Mouse (Mus musculus): ENCODE data around the gene Hoxa5. TPM values are rescaled to one million over a fixed set of nuclear protein-coding genes. Genes with fewer than 3 reads are reported as not detected.

Gene Hoxa5
- total and polyA plus RNA-seq, 3 experiments: 0.83 to 4.1 (median 1.5) TPM

- Histone ChIP-seq H3K4me1 (ENCODE audit: control insufficient read depth in 1 of 2, insufficient read depth in 2 of 2) (peaks cover 0 to 12% of the 10 kb centered on the region in 2 experiments; a peak in 2 of 4 replicates), H3K9me3 (replicated peaks; ENCODE audit: low read length) (peaks cover 33% of the 10 kb centered on the region), H3K4me3 (replicated peaks in 1 of 3; ENCODE audit: low read depth in 2 of 3, low read length in 2 of 3, poor library complexity in 1 of 3) (no peak overlapping the region), H3K9ac (ENCODE audit: insufficient read depth, low read depth) (no peak overlapping the region), H3K4me2 (ENCODE audit: insufficient read depth, low read depth, poor library complexity, severe bottlenecking) (no peak overlapping the region), H3K36me3 (replicated peaks in 1 of 2; ENCODE audit: control insufficient read depth in 1 of 2, insufficient read depth in 1 of 2, low read length in 1 of 2) (peaks cover 3 to 42% of the 10 kb centered on the region in 2 experiments), H3K27me3 (replicated peaks) (no peaks in the 10 kb centered on the region), H3K27ac (ENCODE audit: insufficient read depth, low read depth) (no peak overlapping the region), H3K79me2 (replicated peaks; ENCODE audit: control insufficient read depth, extremely low read depth, insufficient read depth, poor library complexity, severe bottlenecking) (no peaks in the 10 kb centered on the region)
- dilution Hi-C loops (cut with MboI; ENCODE audit: extremely low pct_ligation_motif_present, extremely low pct_unique_long_range_greater_than_20kb, low sequenced_read_pairs) (no loop called here), in situ Hi-C loops (cut with MboI; ENCODE audit: low pct_ligation_motif_present, low pct_unique_long_range_greater_than_20kb, low sequenced_read_pairs) (no loop called here)
- TF ChIP-seq GABPA (IDR thresholded peaks at IDR 0.05; ENCODE audit: insufficient replicate concordance, low read depth, low read length) (no peak), PAX5 (IDR thresholded peaks at IDR 0.05; ENCODE audit: low read length) (no peak), BHLHE40 (IDR thresholded peaks at IDR 0.05; ENCODE audit: low read depth, low read length) (no peak), RCOR1 (conservative IDR thresholded peaks at IDR 0.05; ENCODE audit: low read depth, low read length) (no peak), TCF12 (IDR thresholded peaks at IDR 0.05; ENCODE audit: low read depth, low read length) (no peak), RAD21 (IDR thresholded peaks at IDR 0.05; ENCODE audit: low read depth, low read length) (no peak), ELF1 (IDR thresholded peaks at IDR 0.05; ENCODE audit: low read depth, low read length) (no peak), ZC3H11A (IDR thresholded peaks at IDR 0.05; ENCODE audit: low read depth, low read length) (no peak), MAFK (IDR thresholded peaks at IDR 0.05; ENCODE audit: insufficient replicate concordance, low read length) (no peak), SIN3A (IDR thresholded peaks at IDR 0.05; ENCODE audit: low read length) (no peak), ETS1 (conservative IDR thresholded peaks at IDR 0.05; ENCODE audit: low read depth, low read length) (no peak), ZMIZ1 (IDR thresholded peaks at IDR 0.05; ENCODE audit: low read depth, low read length) (no peak), CHD1 (IDR thresholded peaks at IDR 0.05; ENCODE audit: low read depth, low read length) (no peak), HCFC1 (IDR thresholded peaks at IDR 0.05; ENCODE audit: low read depth, low read length) (no peak), MYC (IDR thresholded peaks at IDR 0.05; ENCODE audit: low read depth, low read length) (no peak), NRF1 (IDR thresholded peaks at IDR 0.05; ENCODE audit: low read depth, low read length) (no peak)
- no peak for DNase-seq (ENCODE audit: extremely low read depth)
These were observed 33.2 kb upstream of the Hoxa5 start for GRCm38 (mm10) chr6:52237346-52238154.

- no peak overlapping the region for H3K4me2 ChIP-seq (ENCODE audit: insufficient read depth, low read depth, poor library complexity, severe bottlenecking)
- no peak overlapping the region for H3K9ac ChIP-seq (ENCODE audit: insufficient read depth, low read depth)
- H3K4me1 ChIP-seq (ENCODE audit: control insufficient read depth in 1 of 2, insufficient read depth in 2 of 2): peaks cover 0 to 12% of the 10 kb centered on the region in 2 experiments; a peak in 2 of 4 replicates
- no peak overlapping the region for H3K27ac ChIP-seq (ENCODE audit: insufficient read depth, low read depth)
- TF ChIP-seq MXI1 (IDR thresholded peaks at IDR 0.05; ENCODE audit: low read depth, low read length) (no peak), MEF2A (IDR thresholded peaks at IDR 0.05; ENCODE audit: borderline replicate concordance, low read depth, low read length) (no peak), CHD1 (IDR thresholded peaks at IDR 0.05; ENCODE audit: low read depth, low read length) (no peak), POLR2A (IDR thresholded peaks at IDR 0.05; ENCODE audit: low read depth, low read length) (no peak), USF2 (conservative IDR thresholded peaks at IDR 0.05; ENCODE audit: low read depth, low read length) (no peak), TBP (conservative IDR thresholded peaks at IDR 0.05; ENCODE audit: low read depth, low read length) (no peak), MAZ (IDR thresholded peaks at IDR 0.05; ENCODE audit: low read depth, low read length) (no peak), RAD21 (IDR thresholded peaks at IDR 0.05; ENCODE audit: low read depth, low read length) (no peak), POLR2AphosphoS2 (IDR thresholded peaks at IDR 0.05; ENCODE audit: low read depth, low read length) (no peak), MYC (IDR thresholded peaks at IDR 0.05; ENCODE audit: low read depth, low read length) (no peak), HCFC1 (IDR thresholded peaks at IDR 0.05; ENCODE audit: low read depth, low read length) (no peak), ZC3H11A (IDR thresholded peaks at IDR 0.05; ENCODE audit: low read depth, low read length) (no peak), NRF1 (IDR thresholded peaks at IDR 0.05; ENCODE audit: low read depth, low read length) (no peak), MAFK (IDR thresholded peaks at IDR 0.05; ENCODE audit: insufficient replicate concordance, low read length) (no peak), JUN (IDR thresholded peaks at IDR 0.05; ENCODE audit: insufficient read depth, low read depth, low read length) (no peak), SIN3A (IDR thresholded peaks at IDR 0.05; ENCODE audit: low read length) (no peak), PAX5 (IDR thresholded peaks at IDR 0.05; ENCODE audit: low read length) (no peak), UBTF (IDR thresholded peaks at IDR 0.05; ENCODE audit: low read depth, low read length) (no peak), CHD2 (IDR thresholded peaks at IDR 0.05; ENCODE audit: low read length) (no peak), ZMIZ1 (IDR thresholded peaks at IDR 0.05; ENCODE audit: low read depth, low read length) (no peak)
- no peaks in the 10 kb centered on the region for H3K79me2 ChIP-seq (replicated peaks; ENCODE audit: control insufficient read depth, extremely low read depth, insufficient read depth, poor library complexity, severe bottlenecking)
- no peaks in the 10 kb centered on the region for H3K27me3 ChIP-seq (replicated peaks)
- dilution Hi-C loops (cut with MboI; ENCODE audit: extremely low pct_ligation_motif_present, extremely low pct_unique_long_range_greater_than_20kb, low sequenced_read_pairs) (no loop called here), in situ Hi-C loops (cut with MboI; ENCODE audit: low pct_ligation_motif_present, low pct_unique_long_range_greater_than_20kb, low sequenced_read_pairs) (no loop called here)
- no peak overlapping the region for H3K4me3 ChIP-seq (replicated peaks in 1 of 3; ENCODE audit: low read depth in 2 of 3, low read length in 2 of 3, poor library complexity in 1 of 3)
- H3K36me3 ChIP-seq (replicated peaks in 1 of 2; ENCODE audit: control insufficient read depth in 1 of 2, insufficient read depth in 1 of 2, low read length in 1 of 2): peaks cover 7 to 49% of the 10 kb centered on the region in 2 experiments
- no peak for DNase-seq (ENCODE audit: extremely low read depth)
- peaks cover 39% of the 10 kb centered on the region for H3K9me3 ChIP-seq (replicated peaks; ENCODE audit: low read length)
These were observed 32.4 kb upstream of the Hoxa5 start for GRCm38 (mm10) chr6:52236806-52237205.
